Mouse (Mus musculus): ENCODE measurements around the gene Cdc42bpa.

DNA sequence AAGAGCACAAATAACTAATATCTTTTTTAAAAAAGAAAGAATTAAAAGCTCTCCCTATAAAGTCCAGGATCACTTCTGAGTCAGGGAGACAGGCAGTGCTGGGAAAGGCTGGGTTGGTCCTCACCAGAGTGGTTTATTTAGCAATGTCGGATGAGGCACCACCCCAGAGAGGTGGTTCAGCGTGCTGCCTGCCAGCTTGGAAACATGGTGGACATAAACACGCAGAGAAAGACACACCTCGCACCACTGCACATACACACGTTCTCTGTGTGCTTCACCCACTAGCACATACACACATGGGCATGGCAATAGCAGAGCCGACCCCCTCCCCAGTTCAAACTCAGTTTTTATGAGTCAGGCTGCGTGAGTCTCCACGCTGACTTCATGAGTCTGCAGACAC, 230.8 kb downstream of the Cdc42bpa start:
- no peak for TF ChIP-seq CTCF (IDR thresholded peaks at IDR 0.05; ENCODE audit: low read depth, low read length)
- no peak for TF ChIP-seq POLR2A (IDR thresholded peaks at IDR 0.05; ENCODE audit: borderline replicate concordance, low read depth, low read length)
